Mouse (Mus musculus) adipose tissue, adult 10 weeks (tissue): ENCODE results near the gene Fam98c. TPM values are rescaled to one million over a fixed set of nuclear protein-coding genes. Genes with fewer than 3 reads are reported as not detected.

Source experiments
- polyA plus RNA-seq: library from polyadenylated mRNA; stranded (reverse); fragments of 350-450 nt; fragmentation: Illumina TruSeq; extraction: RNeasy Lipid Tissue Mini Kit (QIAGEN cat#74804); gene quantifications from one replicate; pipeline ENCODE4 v1.2.3, GENCODE M21; 2014; ENCODE audit warnings: low read depth, low replicate concordance

The Fam98c gene
- polyA plus RNA-seq, result 29.7 TPM

DNA sequence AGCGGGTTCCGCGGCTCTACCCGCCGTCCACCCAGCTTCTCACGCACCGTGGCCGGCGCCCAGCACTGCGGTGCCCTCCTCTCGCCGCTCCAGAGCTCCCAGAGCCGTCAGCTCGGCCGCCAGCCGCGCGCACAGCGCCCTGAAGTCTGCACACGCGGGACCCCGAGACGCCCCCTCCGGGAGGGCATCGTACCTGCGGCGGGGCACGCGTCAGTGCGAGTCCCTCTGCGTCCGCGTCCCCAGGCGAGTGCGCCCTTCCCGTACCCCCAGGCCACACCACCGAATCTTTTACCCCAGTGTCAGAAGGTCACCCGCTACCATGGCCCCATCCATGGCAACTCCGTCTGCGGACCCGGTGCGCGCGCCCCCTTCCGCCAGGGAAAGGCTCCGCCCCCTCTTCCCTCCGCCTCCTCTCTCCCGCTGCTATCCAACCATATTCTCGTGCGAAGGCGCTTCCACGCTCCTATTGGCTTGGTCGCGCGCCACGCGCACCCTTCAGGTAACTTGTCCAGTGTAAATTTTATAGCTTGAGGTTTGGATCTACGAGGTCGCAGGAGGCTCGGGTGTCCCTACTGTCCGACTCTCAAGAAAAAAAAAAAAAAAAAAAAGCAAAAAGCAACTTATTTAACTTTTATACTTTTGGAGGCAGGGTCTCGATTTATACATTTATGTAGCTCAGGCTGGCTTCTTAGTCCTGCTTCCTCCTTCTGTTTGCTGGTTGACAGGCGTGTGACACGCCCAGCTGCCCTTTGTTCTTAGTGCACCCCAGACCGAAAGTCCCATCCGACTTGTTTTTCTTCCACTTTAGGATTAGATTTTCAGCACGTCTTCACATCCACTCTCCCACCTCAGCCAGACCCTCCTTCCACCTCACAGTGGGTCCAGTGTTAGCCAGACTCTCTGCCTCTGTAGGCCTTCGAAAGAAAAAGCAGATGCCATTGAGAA lies at the start of gene Fam98c:
Fam98c (minus strand) TSS at position 397 of the 945 bp plus-strand sequence.

DNA sequence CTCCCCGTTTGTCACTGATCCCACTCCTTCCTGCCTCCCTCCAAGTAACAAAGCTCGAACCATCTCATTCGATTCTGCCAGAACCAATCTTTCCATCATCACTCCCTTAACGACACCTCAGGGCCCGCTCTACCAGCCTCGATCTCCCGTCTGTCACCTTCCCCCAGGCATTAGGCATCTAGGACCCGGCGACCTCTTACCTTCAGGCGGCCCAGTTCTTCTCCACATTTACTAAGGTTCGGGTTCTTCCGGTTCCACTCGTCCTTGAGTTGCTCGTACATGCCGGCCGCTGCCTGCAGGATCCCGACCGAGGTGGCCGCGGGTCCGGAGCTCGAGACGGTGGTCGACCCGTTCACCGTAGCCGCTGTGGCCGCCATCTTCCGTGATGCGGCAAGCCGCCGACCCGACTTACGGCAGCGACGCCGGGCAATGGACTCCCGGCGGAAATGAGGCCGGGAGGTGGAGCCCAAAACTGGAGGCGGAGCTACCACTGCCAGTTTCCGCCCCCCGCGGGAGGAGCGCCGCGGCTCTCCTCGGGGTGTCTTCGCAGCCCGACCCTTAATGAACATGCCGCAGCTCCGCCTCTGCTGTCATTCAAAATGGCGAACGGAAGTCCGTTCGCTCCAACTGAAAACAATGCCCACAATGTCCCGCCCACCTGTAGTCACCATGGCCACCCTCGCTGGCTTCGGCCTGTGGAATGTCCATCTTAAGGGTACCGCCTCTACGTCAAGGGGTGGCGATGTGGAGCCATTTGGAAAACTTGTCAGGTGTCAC lies 24.2 kb upstream of the Fam98c start, which contains the start of gene Psmd8:
Psmd8 (minus strand) TSS at position 625 of the 777 bp plus-strand sequence.

DNA sequence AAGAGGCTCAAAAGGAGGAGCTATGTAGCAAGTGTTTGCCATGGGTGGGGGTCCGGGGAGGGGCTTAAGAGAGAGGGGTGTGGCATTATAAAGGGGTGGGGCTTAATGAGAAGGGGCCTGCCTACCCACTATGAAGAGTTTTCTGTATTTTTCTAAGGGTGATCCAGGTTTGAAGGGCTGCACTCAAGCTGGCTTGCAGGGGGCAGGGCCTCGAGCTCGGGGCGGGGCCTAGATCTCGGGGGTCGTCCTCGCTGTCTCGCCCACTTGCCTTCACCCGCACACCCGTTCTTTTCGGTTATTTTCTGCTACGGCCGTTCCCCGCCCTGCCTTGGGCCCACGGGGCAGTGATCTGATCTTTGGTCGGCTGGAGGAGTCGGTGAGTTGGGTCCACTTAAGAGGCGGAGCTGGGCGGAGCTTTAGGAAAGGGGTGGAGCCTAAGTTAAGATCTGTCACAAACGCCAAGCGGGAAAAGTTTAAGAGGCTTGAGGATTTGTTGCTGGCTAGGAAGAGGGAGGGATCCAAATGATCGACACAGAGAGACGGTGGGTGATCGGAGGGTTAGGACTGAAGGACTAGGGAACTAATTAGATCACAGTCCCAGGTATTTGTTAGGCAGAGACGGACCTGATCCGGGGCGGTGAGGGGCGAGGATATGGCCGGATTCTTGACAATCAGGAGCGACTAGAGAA lies 14.2 kb upstream of the Fam98c start, which contains the start of the genes Ggn and Spred3:
Ggn (plus strand) TSS at position 145 of the 689 bp plus-strand sequence.
Spred3 (minus strand) TSS at position 346 of the 689 bp plus-strand sequence.

DNA sequence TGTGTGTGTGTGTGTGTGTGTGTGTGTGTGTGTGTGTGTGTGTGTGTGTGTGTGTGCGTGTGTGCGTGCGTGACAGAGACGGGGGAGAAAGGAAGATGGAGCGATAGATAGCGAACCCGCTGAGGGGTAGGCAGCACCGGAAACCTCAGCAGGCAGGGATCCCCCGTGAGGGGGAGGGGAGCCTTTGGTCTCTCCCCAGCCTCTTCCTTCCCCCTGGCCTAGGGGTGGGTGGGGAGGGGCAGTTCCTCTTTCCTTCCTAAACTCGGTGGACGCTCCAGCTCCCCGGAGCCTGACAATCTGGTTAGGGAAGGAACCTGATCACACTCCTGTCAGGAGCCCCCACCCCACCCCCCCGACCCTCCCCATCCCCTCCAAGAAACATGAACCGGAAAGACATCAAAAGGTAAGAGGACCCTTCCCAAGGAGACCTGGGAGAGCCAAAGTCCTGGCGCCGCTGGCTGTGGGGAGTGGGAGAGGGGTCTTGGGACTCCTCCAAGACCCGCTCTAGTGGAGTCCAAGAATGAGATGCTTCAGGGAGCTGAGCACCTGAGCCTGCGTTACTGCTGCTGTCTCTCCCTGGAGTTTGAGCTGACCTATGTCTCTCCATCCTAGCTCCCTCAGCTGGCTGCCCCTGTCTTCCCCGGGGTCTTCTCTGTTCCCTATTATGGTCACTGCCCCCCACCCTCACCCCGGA lies 21.2 kb downstream of the Fam98c start, which contains the start of gene Rasgrp4:
Rasgrp4 (plus strand) TSS at position 159 of the 694 bp plus-strand sequence.

DNA sequence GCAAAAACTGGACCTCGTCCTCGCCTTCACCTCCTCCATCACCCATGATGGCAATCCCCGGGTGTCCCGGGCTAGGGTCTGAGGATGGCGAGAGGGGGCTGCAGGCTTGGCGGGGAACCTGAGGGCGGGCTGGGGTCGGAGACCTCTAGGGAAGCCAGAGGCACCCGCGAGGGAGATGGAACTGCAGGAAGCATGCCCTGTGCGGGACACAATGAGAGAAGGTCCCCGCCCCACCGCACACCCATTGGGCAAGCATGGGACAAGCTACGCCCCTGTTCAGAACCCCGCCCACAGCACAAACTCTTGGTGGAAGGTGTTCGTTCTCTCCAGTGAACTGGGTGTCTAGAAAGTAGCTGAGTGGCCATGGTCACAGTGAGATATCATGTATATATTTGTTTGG lies 31.1 kb downstream of the Fam98c start, which contains the start of gene Ryr1:
Ryr1 (minus strand) TSS at position 210 of the 400 bp plus-strand sequence.

Other genes starting within 250 kb of the Fam98c start
- 202 TPM for gene Actn4, start 193.9 kb downstream of the Fam98c start, polyA plus RNA-seq
- gene Eif3k, start 174.4 kb downstream of the Fam98c start, polyA plus RNA-seq, result 266 TPM
- gene Map4k1, start 174.2 kb downstream of the Fam98c start, polyA plus RNA-seq, result 4.1 TPM
- gene Ryr1, start 31.1 kb downstream of the Fam98c start, polyA plus RNA-seq, result 0.19 TPM
- 5.3 TPM for gene Rasgrp4, start 21.4 kb downstream of the Fam98c start, polyA plus RNA-seq
- 7.8 TPM for gene Ggn, start 14.0 kb upstream of the Fam98c start, polyA plus RNA-seq
- 4.9 TPM for gene Spred3, start 14.2 kb upstream of the Fam98c start, polyA plus RNA-seq
- 144 TPM for gene Psmd8, start 24.5 kb upstream of the Fam98c start, polyA plus RNA-seq
- 10.8 TPM for gene Catsperg1, start 57.8 kb upstream of the Fam98c start, polyA plus RNA-seq
- 4.2 TPM for gene Kcnk6, start 76.3 kb upstream of the Fam98c start, polyA plus RNA-seq
- 70.2 TPM for gene Yif1b, start 82.1 kb upstream of the Fam98c start, polyA plus RNA-seq
- gene 2200002D01Rik, start 92.2 kb upstream of the Fam98c start, polyA plus RNA-seq, result 3.5 TPM
- 454 TPM for gene Spint2, start 125.7 kb upstream of the Fam98c start, polyA plus RNA-seq
- gene Ppp1r14a, start 133.1 kb upstream of the Fam98c start, polyA plus RNA-seq, result 12.8 TPM
- 2.1 TPM for gene Dpf1, start 147.7 kb upstream of the Fam98c start, polyA plus RNA-seq